Mouse (Mus musculus) intestine, postnatal 0 days (tissue): ENCODE measurements around the gene Tmem202. TPM values are rescaled to one million over a fixed set of nuclear protein-coding genes. Genes with fewer than 3 reads are reported as not detected.
A peak's percentile ranks its signal among the peaks of the same experiment; 100 is the strongest.

Source experiments
- ATAC-seq: fragments of 200-750 bp; cut with Nextera tagmentation; 2 replicates; pipeline ENCODE4 v1.8.0; 2017; ENCODE audit warnings: mild to moderate bottlenecking, moderate TSS enrichment, moderate library complexity
- H3K27ac ChIP-seq: fragments of 300-500 bp; sonication (generic); 2 replicates; pipeline ENCODE4 v1.5.1; 2014; ENCODE audit warnings: mild to moderate bottlenecking, low read depth, low read length, moderate library complexity
- H3K27me3 ChIP-seq: fragments of 300-500 bp; sonication (generic); replicated peaks from 2 replicates; pipeline ENCODE4 v1.6.1; 2014; ENCODE audit warnings: low read length, mixed read lengths; ENCODE audit not compliant: control insufficient read depth, insufficient read depth
- H3K36me3 ChIP-seq: fragments of 300-500 bp; sonication (generic); 2 replicates; pipeline ENCODE4 v1.6.1; 2014; ENCODE audit warnings: mild to moderate bottlenecking, moderate library complexity; ENCODE audit not compliant: control insufficient read depth, insufficient read depth
- H3K4me1 ChIP-seq: fragments of 300-500 bp; sonication (generic); replicated peaks from 2 replicates; pipeline ENCODE4 v1.6.1; 2014; ENCODE audit warnings: antibody characterized with exemption, low read length, mixed read lengths; ENCODE audit not compliant: control insufficient read depth, insufficient read depth
- H3K4me2 ChIP-seq: fragments of 300-500 bp; sonication (generic); replicated peaks from 2 replicates; pipeline ENCODE4 v1.6.1; 2014; ENCODE audit warnings: low read depth, mild to moderate bottlenecking, moderate library complexity
- H3K4me3 ChIP-seq: fragments of 300-500 bp; sonication (generic); 2 replicates; pipeline ENCODE4 v1.5.1; 2014; ENCODE audit warnings: low read depth, low read length
- H3K9ac ChIP-seq: fragments of 300-500 bp; sonication (generic); 2 replicates; pipeline ENCODE4 v1.6.1; 2014; ENCODE audit warnings: mild to moderate bottlenecking, low read depth, low read length
- H3K9me3 ChIP-seq: fragments of 300-500 bp; sonication (generic); 2 replicates; pipeline ENCODE4 v1.6.1; 2016; ENCODE audit warnings: mixed run types; ENCODE audit not compliant: control insufficient read depth
- CTCF ChIP-seq: sonication (generic); IDR thresholded peaks from 2 replicates; pipeline ENCODE4 v1.5.1; 2016; ENCODE audit warnings: low read depth, mild to moderate bottlenecking, control low read depth, antibody characterized with exemption, moderate library complexity
- WGBS: fragments of 180-500 bp; shearing (Covaris S2); extraction: QIAGEN DNeasy Blood & Tissue Kit; methylation state at CpG from one replicate; pipeline ENCODE4 v1.1.7; 2014; 5-methylcytosine and 5-hydroxymethylcytosine counted together
- polyA plus RNA-seq: library from polyadenylated mRNA; unstranded; fragments of >200 nt; fragmentation: Nextera tagmentation; extraction: Ambion mirVana; gene quantifications from 2 replicates; pipeline ENCODE4 v1.2.1, GENCODE M21; 2015

Tmem202 gene
- 2.5 and 3.0 TPM in 2 replicates for polyA plus RNA-seq

- Histone ChIP-seq H3K4me1 (no peaks in the 10 kb centered on the region), H3K9me3 (no peaks in the 10 kb centered on the region), H3K27me3 (no peaks in the 10 kb centered on the region), H3K4me2 (peak within 1 kb of the TSS; percentile 74), H3K36me3 (no peaks in the 10 kb centered on the region; the same call in 1 of the 2 replicates), H3K9ac (peak within 1 kb of the TSS; percentile 85), H3K27ac (peak within 1 kb of the TSS; percentile 90), H3K4me3 (peak within 1 kb of the TSS; percentile 69)
- TF ChIP-seq CTCF = no peak
- WGBS = under 1% methylated on average over 55 of the region's 55 CpGs
- ATAC-seq = peak; percentile 69
These were observed at the start of gene Tmem202, which contains the start of gene Hexa for GRCm38 (mm10) chr9:59539441-59540137. Tmem202 (minus strand) TSS chr9:59539847. Hexa (plus strand) TSS chr9:59539540.

GRCm38 (mm10) chr9:59588710-59589671, 49.3 kb upstream of the Tmem202 start:
- no peak overlapping the region for H3K27ac ChIP-seq
- no peak overlapping the region for H3K9ac ChIP-seq
- no peak for ATAC-seq
- H3K9me3 ChIP-seq = no peaks in the 10 kb centered on the region
- WGBS = 47% methylated on average over 12 of the region's 12 CpGs
- 0 out of 2 replicates have a peak, but pooled peaks cover 1% of the 10 kb centered on the region for H3K27me3 ChIP-seq
- no peak for TF ChIP-seq CTCF
- no peak overlapping the region for H3K4me2 ChIP-seq
- no peaks in the 10 kb centered on the region for H3K36me3 ChIP-seq
- no peak overlapping the region for H3K4me3 ChIP-seq
- no peaks in the 10 kb centered on the region for H3K4me1 ChIP-seq

- Histone ChIP-seq H3K4me1 (no peaks in the 10 kb centered on the region), H3K36me3 (no peaks in the 10 kb centered on the region), H3K4me3 (no peak overlapping the region), H3K9me3 (no peaks in the 10 kb centered on the region), H3K4me2 (no peak overlapping the region), H3K27ac (no peak overlapping the region), H3K27me3 (0 out of 2 replicates have a peak, but pooled peaks cover 2% of the 10 kb centered on the region), H3K9ac (no peak overlapping the region)
- 62% methylated on average over 5 of the region's 5 CpGs for WGBS
- TF ChIP-seq CTCF = no peak
- ATAC-seq = no peak
These were observed 48.6 kb upstream of the Tmem202 start for GRCm38 (mm10) chr9:59588252-59588651.

- WGBS = 2% methylated on average over 13 of the region's 13 CpGs
- no peak overlapping the region for H3K9ac ChIP-seq
These were observed 45.2 kb upstream of the Tmem202 start for GRCm38 (mm10) chr9:59584871-59585308.

GRCm38 (mm10) chr9:59578505-59578867, 38.8 kb upstream of the Tmem202 start:
- Histone ChIP-seq H3K9ac (no peak overlapping the region), H3K4me2 (peak overlapping the region; percentile 84), H3K4me3 (peak overlapping the region; percentile 42), H3K9me3 (no peaks in the 10 kb centered on the region), H3K36me3 (no peaks in the 10 kb centered on the region), H3K27ac (no peak overlapping the region), H3K27me3 (peaks cover 17% of the 10 kb centered on the region), H3K4me1 (0 out of 2 replicates have a peak, but pooled peaks cover 5% of the 10 kb centered on the region)
- no peak for TF ChIP-seq CTCF
- under 1% methylated on average over 20 of the region's 20 CpGs for WGBS
- ATAC-seq = no peak; the same call in 1 of the 2 replicates

More at GRCm38 (mm10) chr9:59584871-59585308, 45.2 kb upstream of the Tmem202 start:
- peak overlapping the region; percentile 16; the same call in 1 of the 2 replicates for H3K4me3 ChIP-seq
- peak overlapping the region; percentile 49 for H3K4me2 ChIP-seq
- ATAC-seq = peak; percentile 69; the same call in 1 of the 2 replicates
- H3K27me3 ChIP-seq = 0 out of 2 replicates have a peak, but pooled peaks cover 2% of the 10 kb centered on the region
- H3K9me3 ChIP-seq = no peaks in the 10 kb centered on the region
- TF ChIP-seq CTCF = peak; percentile 89
- no peaks in the 10 kb centered on the region for H3K4me1 ChIP-seq
- H3K36me3 ChIP-seq = no peaks in the 10 kb centered on the region
- H3K27ac ChIP-seq = no peak overlapping the region
